Mouse (Mus musculus) midbrain, postnatal 0 days (tissue): ENCODE data around the gene Klhl20. TPM values are rescaled to one million over a fixed set of nuclear protein-coding genes. Genes with fewer than 3 reads are reported as not detected.

Experiments
- ATAC-seq: fragments of 200-750 bp; cut with Nextera tagmentation; 2 replicates; pipeline ENCODE4 v1.8.0; 2017; ENCODE audit warnings: moderate number of reproducible peaks, mild to moderate bottlenecking, moderate TSS enrichment, moderate library complexity; ENCODE audit not compliant: low FRiP score
- DNase-seq: peaks from one replicate; pipeline ENCODE4 v3.0.0-alpha.2; 2015; ENCODE audit warnings: low spot score
- H3K27ac ChIP-seq: fragments of 300-500 bp; sonication (generic); 2 replicates; pipeline ENCODE4 v1.5.1; 2014; ENCODE audit warnings: low read depth, mild to moderate bottlenecking, low read length, mixed read lengths
- H3K27me3 ChIP-seq: fragments of 300-500 bp; sonication (generic); 2 replicates; pipeline ENCODE4 v1.6.1; 2014; ENCODE audit warnings: low read length, control low read depth, mixed read lengths; ENCODE audit not compliant: insufficient read depth
- H3K36me3 ChIP-seq: fragments of 300-500 bp; sonication (generic); 2 replicates; pipeline ENCODE4 v1.6.1; 2014; ENCODE audit warnings: low read length, control low read depth, mixed read lengths; ENCODE audit not compliant: insufficient read depth
- H3K4me1 ChIP-seq: fragments of 300-500 bp; sonication (generic); 2 replicates; pipeline ENCODE4 v1.6.1; 2014; ENCODE audit warnings: mild to moderate bottlenecking, control low read depth, antibody characterized with exemption, low read length, mixed read lengths; ENCODE audit not compliant: insufficient read depth
- H3K4me2 ChIP-seq: fragments of 300-500 bp; sonication (generic); 2 replicates; pipeline ENCODE4 v1.6.1; 2014; ENCODE audit warnings: low read depth, mild to moderate bottlenecking, low read length, mixed read lengths; ENCODE audit not compliant: poor library complexity, severe bottlenecking
- H3K4me3 ChIP-seq: fragments of 300-500 bp; sonication (generic); 2 replicates; pipeline ENCODE4 v1.5.1; 2014; ENCODE audit warnings: low read depth, mild to moderate bottlenecking, low read length, moderate library complexity
- H3K9ac ChIP-seq: fragments of 300-500 bp; sonication (generic); replicated peaks from 2 replicates; pipeline ENCODE4 v1.6.1; 2014; ENCODE audit warnings: mild to moderate bottlenecking, low read length, moderate library complexity, mixed read lengths; ENCODE audit not compliant: poor library complexity, severe bottlenecking
- H3K9me3 ChIP-seq: fragments of 300-500 bp; sonication (generic); 2 replicates; pipeline ENCODE4 v1.6.1; 2016; ENCODE audit warnings: low read length, control low read depth
- CTCF ChIP-seq: IDR thresholded peaks from 2 replicates; pipeline ENCODE4 v1.5.1; 2016; ENCODE audit warnings: antibody characterized with exemption, mild to moderate bottlenecking
- WGBS: fragments of 180-500 bp; shearing (Covaris S2); extraction: QIAGEN DNeasy Blood & Tissue Kit; methylation state at CpG from one replicate; pipeline ENCODE4 v1.1.7; 2014; 5-methylcytosine and 5-hydroxymethylcytosine counted together
- polyA plus RNA-seq: library from polyadenylated mRNA; unstranded; fragments of >200 nt; fragmentation: Nextera tagmentation; extraction: Ambion mirVana; gene quantifications from 2 replicates; pipeline ENCODE4 v1.2.1, GENCODE M21; 2015
- total RNA-seq: library from RNA; depleted of rRNA; stranded (reverse); fragments of >200 nt; gene quantifications from 2 replicates; pipeline ENCODE4 v1.2.3, GENCODE M21; 2014

Klhl20 gene
- total and polyA plus RNA-seq, 2 experiments from 2014 or later: 14.2 to 19.2 TPM

DNA sequence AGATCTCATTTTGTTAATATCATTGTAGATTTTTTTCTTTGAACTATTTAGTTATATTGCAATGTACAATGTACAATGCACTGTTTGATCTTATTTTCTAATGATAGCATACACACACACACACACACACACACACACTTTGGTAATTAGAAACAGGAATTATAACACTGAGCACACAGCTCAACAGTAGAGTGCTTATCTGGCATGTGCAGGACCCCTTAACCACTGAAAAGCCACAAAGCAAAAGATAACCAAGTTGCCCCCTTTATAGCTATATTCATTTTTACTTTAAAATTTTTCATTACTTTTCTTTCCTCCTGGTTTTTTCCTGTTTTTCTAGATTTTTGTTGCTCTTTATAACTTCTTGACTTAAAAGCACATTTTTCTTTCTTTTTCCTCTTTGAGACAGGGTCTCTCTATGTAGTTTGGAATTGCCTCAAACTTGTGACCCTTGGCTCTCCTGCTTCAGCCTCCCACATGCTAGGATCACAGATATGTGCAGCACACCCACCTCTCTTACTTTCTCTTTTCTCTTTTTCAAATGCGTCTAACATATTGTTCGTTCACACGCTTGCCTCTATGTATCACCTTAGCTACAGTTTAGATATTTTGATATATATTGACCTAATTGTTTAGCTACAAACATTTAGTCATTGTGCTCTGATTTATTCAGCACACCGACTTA, 31.4 kb downstream of the Klhl20 start:
- TF ChIP-seq CTCF: no peak
- H3K4me2 ChIP-seq: no peak overlapping the region
- no peaks in the 10 kb centered on the region for H3K4me1 ChIP-seq
- ATAC-seq (no peak), DNase-seq (no peak)
- no peaks in the 10 kb centered on the region for H3K9me3 ChIP-seq
- H3K27me3 ChIP-seq: no peaks in the 10 kb centered on the region
- H3K27ac ChIP-seq: no peak overlapping the region
- WGBS: 98% methylated on average over 4 of the region's 4 CpGs
- no peak overlapping the region for H3K4me3 ChIP-seq
- no peak overlapping the region for H3K9ac ChIP-seq
- peaks cover 10% of the 10 kb centered on the region for H3K36me3 ChIP-seq

DNA sequence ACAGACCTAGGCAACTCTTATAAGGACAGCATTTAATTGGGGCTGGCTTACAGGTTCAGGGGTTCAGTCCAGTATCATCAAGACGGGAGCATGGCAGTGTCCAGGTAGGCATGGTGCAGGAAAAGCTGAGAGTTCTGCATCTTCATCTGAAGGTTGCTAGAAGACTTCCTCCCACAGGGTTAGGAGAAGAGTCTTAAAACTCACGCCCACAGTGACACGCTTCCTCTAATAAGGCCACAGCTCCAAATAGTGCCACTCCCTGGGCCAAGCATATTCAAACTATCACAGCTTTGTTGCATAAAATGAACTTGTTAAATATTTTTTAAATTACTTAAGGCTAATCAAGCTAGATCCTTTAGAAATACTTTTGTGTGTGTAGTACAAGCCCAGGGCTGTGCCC, 54.1 kb downstream of the Klhl20 start:
- Histone ChIP-seq H3K4me1 (peaks cover 4% of the 10 kb centered on the region; the same call in 1 of the 2 replicates), H3K27me3 (no peaks in the 10 kb centered on the region), H3K4me2 (no peak overlapping the region), H3K9me3 (no peaks in the 10 kb centered on the region), H3K36me3 (no peaks in the 10 kb centered on the region; the same call in 1 of the 2 replicates), H3K27ac (no peak overlapping the region), H3K9ac (no peak overlapping the region), H3K4me3 (no peak overlapping the region)
- DNase-seq: no peak
- ATAC-seq: no peak
- WGBS: 93% methylated on average over 3 of the region's 3 CpGs
- no peak for TF ChIP-seq CTCF

DNA sequence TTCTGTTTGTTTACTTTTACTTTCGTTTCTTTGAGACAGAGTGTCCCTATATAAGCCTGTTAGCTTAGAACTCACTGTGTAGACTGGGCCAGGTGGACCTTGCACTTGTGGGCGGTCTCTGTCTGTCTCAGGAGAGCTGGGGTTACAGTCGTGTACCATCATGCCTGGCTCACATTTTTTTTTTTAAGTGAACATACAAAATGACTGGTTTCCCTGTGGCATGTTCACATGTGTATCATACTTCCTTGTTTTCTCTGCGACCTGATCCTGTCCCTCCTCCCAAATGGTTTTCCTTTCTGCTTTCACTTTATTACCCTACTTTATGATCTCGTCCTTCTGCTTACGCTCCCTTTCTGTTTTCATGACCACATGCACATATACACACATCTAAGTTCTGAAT, 55.1 kb downstream of the Klhl20 start:
- no peak overlapping the region for H3K27ac ChIP-seq
- H3K4me1 ChIP-seq: peaks cover 13% of the 10 kb centered on the region
- ATAC-seq (no peak), DNase-seq (no peak)
- H3K4me2 ChIP-seq: no peak overlapping the region
- no peaks in the 10 kb centered on the region; the same call in 1 of the 2 replicates for H3K36me3 ChIP-seq
- H3K9me3 ChIP-seq: no peaks in the 10 kb centered on the region
- no peak overlapping the region for H3K4me3 ChIP-seq
- H3K27me3 ChIP-seq: no peaks in the 10 kb centered on the region
- TF ChIP-seq CTCF: no peak
- WGBS: 93% methylated on average over 6 of the region's 6 CpGs
- no peak overlapping the region for H3K9ac ChIP-seq

DNA sequence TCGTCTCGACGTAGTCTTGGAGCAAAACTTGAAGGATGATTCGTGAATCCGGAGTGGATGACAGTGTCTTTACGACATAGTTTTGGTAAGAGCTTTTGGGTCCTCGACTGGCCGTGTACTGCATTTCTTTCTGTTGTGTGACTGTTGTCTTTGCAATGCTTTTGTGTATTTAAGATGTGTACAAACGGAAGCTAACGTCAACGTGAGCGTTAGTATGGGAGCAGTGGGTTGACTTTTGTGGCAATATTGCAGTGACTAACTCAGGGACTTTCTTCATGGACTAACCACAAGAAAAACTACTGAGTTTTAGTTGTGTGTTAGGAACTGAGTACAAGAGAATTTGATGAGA, 60.1 kb downstream of the Klhl20 start:
- H3K27me3 ChIP-seq: no peaks in the 10 kb centered on the region
- TF ChIP-seq CTCF: no peak
- H3K4me2 ChIP-seq: peak overlapping the region; percentile 70
- H3K36me3 ChIP-seq: no peaks in the 10 kb centered on the region
- no peak for DNase-seq
- WGBS: under 1% methylated on average over 12 of the region's 12 CpGs
- H3K9me3 ChIP-seq: no peaks in the 10 kb centered on the region
- no peak overlapping the region for H3K27ac ChIP-seq
- ATAC-seq: no peak
- peak overlapping the region; percentile 71 for H3K4me3 ChIP-seq
- H3K4me1 ChIP-seq: peaks cover 13% of the 10 kb centered on the region
- H3K9ac ChIP-seq: peak overlapping the region; percentile 48

DNA sequence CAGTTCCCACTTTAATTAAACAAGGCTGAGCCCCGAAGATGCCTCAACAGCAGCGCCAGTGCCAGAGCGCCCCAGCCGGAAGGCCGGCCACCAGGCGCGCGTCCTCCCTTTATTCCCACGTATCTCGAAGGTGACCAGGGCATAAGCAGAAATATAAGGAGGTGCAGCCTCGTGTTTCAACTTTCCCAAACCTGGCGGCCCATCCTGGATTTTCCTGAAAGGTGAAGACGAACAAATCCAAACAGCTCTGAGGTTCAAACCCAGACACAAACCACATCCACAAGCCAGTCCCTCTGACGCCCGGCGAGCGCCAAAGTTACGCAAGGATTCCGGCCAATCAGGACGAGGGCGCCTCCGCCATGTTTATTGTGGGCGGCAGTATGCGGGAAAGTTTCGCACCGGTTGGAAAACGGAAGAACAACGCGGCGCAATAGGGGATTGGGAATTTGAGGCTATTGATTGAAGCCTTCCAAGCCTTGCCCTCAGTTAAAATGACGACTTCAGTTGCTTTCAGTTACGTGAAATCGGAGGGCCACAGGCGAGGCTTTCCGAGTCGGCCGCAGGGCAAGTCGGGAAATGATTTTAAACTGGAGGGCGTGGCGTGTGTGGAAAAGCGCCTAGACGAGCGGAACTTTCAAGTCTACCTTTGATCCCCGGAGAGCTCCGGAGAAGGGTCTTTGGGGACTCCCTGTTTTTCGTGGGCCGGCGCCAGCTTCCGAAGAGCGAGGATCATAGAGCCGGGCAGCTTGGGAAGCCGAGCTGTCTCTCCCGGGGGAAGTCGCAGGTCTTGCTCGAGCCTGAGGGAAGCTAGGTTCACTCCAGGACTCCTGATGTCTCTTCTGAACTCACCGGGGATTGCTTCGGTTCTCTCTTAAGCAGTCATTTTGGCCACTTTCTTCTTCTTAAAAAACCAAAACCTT, 60.7 kb downstream of the Klhl20 start, which contains the start of the genes Dars2 and Cenpl:
Gene Dars2, minus strand, starts transcription at position 307 of the 920 bp plus-strand sequence.
Gene Cenpl, plus strand, starts transcription at position 362 of the 920 bp plus-strand sequence.
- no peaks in the 10 kb centered on the region for H3K36me3 ChIP-seq
- H3K4me1 ChIP-seq: peaks cover 13% of the 10 kb centered on the region
- peak; percentile 15 for TF ChIP-seq CTCF
- no peaks in the 10 kb centered on the region for H3K27me3 ChIP-seq
- DNase-seq: peak; percentile 99
- ATAC-seq: peak; percentile 99
- peak within 1 kb of the TSS; percentile 74 for H3K4me2 ChIP-seq
- H3K9me3 ChIP-seq: no peaks in the 10 kb centered on the region
- peak within 1 kb of the TSS; percentile 77 for H3K27ac ChIP-seq
- H3K9ac ChIP-seq: peak within 1 kb of the TSS; percentile 76
- H3K4me3 ChIP-seq: peak within 1 kb of the TSS; percentile 71
- under 1% methylated on average over 57 of the region's 57 CpGs for WGBS

DNA sequence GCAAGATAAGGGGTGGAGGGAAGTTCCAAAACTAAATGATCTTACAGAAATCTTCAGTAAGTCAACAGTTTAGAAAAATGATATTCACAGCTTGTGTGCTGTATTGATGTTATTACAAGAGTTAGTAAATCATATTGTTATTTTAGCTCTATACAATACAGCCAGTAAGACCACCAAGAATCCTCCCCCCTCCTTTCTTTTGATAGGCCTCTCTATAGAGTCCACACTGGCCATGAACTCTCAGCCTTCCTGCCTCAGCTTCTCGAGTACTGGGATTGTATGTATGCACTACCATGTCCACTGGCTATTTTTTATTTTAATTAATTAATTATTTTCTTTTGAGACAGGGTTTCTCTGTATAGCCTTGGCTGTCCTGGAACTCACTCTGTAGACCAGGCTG, 68.0 kb downstream of the Klhl20 start:
- 80% methylated on average over 1 of the region's 1 CpGs for WGBS
- ATAC-seq: no peak
- H3K4me3 ChIP-seq: no peak overlapping the region
- TF ChIP-seq CTCF: no peak
- H3K36me3 ChIP-seq: peaks cover 13% of the 10 kb centered on the region
- no peaks in the 10 kb centered on the region for H3K9me3 ChIP-seq
- no peak overlapping the region for H3K27ac ChIP-seq
- H3K4me2 ChIP-seq: no peak overlapping the region
- H3K9ac ChIP-seq: no peak overlapping the region
- H3K4me1 ChIP-seq: no peaks in the 10 kb centered on the region
- no peaks in the 10 kb centered on the region for H3K27me3 ChIP-seq
- no peak for DNase-seq
